Mouse (Mus musculus): ENCODE data around the gene Shroom4. TPM values are rescaled to one million over a fixed set of nuclear protein-coding genes. Genes with fewer than 3 reads are reported as not detected.

Gene Shroom4
- polyA plus RNA-seq, 1 experiment from 2014 or later = 1.7 TPM

DNA sequence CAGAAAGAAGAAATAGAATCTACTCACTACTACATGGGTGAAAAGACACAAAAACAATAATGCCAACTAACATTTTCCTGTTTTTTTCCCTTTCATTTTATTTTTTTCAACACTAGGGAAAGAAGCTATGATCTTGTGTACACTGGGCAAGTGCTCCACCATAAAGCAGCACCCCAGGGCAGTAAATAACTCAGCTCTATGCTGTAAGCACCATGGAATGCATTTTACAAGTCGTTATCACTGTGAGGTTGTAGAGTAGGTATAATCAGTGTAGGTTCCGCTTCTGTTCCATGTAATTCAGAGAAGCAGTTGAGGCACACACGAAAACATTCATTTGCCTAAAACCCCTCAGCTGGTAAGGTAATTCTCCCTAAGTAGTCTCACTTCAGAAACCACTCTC lies 194.5 kb downstream of the Shroom4 start:
- H3K27me3 ChIP-seq (replicated peaks; ENCODE audit: control insufficient read depth, insufficient read depth, low read length) = no peaks in the 10 kb centered on the region
- H3K27ac ChIP-seq (ENCODE audit: low read depth, low read length) = no peak overlapping the region
- H3K4me3 ChIP-seq (ENCODE audit: low read depth, low read length) = no peak overlapping the region
- no peak for DNase-seq (ENCODE audit: low spot score)
- H3K9me3 ChIP-seq (replicated peaks; ENCODE audit: control insufficient read depth, low read length) = no peaks in the 10 kb centered on the region
- no peak overlapping the region for H3K9ac ChIP-seq (ENCODE audit: low read length)
- H3K36me3 ChIP-seq (ENCODE audit: control insufficient read depth, insufficient read depth, low read length) = no peaks in the 10 kb centered on the region
- ATAC-seq = no peak
- 75% methylated on average over 3 of the region's 3 CpGs for WGBS
- no peak overlapping the region for H3K4me2 ChIP-seq (ENCODE audit: low read length)
- H3K4me1 ChIP-seq (ENCODE audit: control insufficient read depth, insufficient read depth, low read length) = no peaks in the 10 kb centered on the region

DNA sequence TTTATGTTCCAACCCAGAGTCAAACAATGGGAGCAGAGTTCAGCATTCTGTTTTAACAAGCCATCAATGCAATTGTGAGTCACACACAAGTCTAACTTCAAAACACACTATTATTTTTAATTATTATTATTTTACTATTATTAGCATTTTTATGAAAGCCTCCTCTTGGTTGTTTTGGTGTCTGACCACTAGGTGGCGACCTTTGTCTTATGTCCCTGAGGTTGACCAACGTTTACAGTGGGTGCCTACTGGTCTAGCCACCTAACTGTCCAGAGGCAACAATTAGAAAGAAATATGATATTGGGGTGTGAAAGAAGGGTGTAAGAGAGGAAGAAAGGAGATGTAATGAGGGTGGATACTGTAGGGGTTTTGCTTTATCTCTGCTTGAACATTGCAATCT lies 254.4 kb downstream of the Shroom4 start:
- ATAC-seq (no peak), DNase-seq (ENCODE audit: low spot score) (peak; percentile 11)
- H3K27me3 ChIP-seq (replicated peaks; ENCODE audit: control insufficient read depth, insufficient read depth, low read length) = no peaks in the 10 kb centered on the region
- H3K36me3 ChIP-seq (ENCODE audit: control insufficient read depth, insufficient read depth, low read length) = no peaks in the 10 kb centered on the region
- H3K4me1 ChIP-seq (ENCODE audit: control insufficient read depth, insufficient read depth, low read length) = no peaks in the 10 kb centered on the region
- H3K4me3 ChIP-seq (ENCODE audit: low read depth, low read length) = no peak overlapping the region
- H3K9ac ChIP-seq (ENCODE audit: low read length) = no peak overlapping the region
- no peaks in the 10 kb centered on the region for H3K9me3 ChIP-seq (replicated peaks; ENCODE audit: control insufficient read depth, low read length)
- no peak overlapping the region for H3K4me2 ChIP-seq (ENCODE audit: low read length)
- no peak overlapping the region for H3K27ac ChIP-seq (ENCODE audit: low read depth, low read length)
- WGBS = 8% methylated on average over 2 of the region's 2 CpGs

DNA sequence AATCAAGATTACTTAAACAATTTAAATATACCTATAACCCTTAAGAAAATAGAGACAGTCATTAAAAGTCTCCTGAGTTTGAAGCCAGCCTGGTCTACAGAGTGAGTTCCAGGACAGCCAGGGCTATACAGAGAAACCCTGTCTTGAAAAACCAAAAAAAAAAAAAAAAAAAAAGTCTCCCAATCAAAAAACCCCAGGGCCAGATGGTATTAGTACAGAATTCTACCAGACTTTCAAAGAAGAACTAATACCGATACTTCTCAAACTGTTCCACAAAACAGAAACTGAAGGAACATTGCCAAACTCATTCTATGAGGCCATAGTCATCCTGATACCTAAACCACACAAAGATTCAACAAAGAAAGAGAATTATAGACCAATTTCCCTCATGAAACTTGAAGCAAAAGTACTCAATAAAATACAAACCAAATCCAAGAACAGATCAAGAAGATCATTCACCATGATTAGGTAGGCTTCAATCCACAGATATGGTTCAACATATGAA lies 259.2 kb downstream of the Shroom4 start:
- ATAC-seq (no peak), DNase-seq (ENCODE audit: low spot score) (no peak)
- 96% methylated on average over 1 of the region's 1 CpGs for WGBS
- Histone ChIP-seq H3K4me1 (ENCODE audit: control insufficient read depth, insufficient read depth, low read length) (no peaks in the 10 kb centered on the region), H3K9me3 (replicated peaks; ENCODE audit: control insufficient read depth, low read length) (no peaks in the 10 kb centered on the region), H3K4me3 (ENCODE audit: low read depth, low read length) (no peak overlapping the region), H3K27me3 (replicated peaks; ENCODE audit: control insufficient read depth, insufficient read depth, low read length) (no peaks in the 10 kb centered on the region), H3K4me2 (ENCODE audit: low read length) (no peak overlapping the region), H3K36me3 (ENCODE audit: control insufficient read depth, insufficient read depth, low read length) (no peaks in the 10 kb centered on the region), H3K27ac (ENCODE audit: low read depth, low read length) (no peak overlapping the region), H3K9ac (ENCODE audit: low read length) (no peak overlapping the region)

Other genes with a start within 250 kb of the Shroom4 start
- 52.5 and 64.9 TPM in 2 replicates for gene Nudt10, start 226.8 kb upstream of the Shroom4 start, polyA plus RNA-seq (2014; fragmentation: Nextera tagmentation; extraction: Ambion mirVana)
- 0.17 and 0.33 TPM in 2 replicates for gene Bmp15, start 79.1 kb upstream of the Shroom4 start, polyA plus RNA-seq (2014; fragmentation: Nextera tagmentation; extraction: Ambion mirVana)

Data from forebrain, embryonic 14.5 days (tissue).